In the genomic region with DNA sequence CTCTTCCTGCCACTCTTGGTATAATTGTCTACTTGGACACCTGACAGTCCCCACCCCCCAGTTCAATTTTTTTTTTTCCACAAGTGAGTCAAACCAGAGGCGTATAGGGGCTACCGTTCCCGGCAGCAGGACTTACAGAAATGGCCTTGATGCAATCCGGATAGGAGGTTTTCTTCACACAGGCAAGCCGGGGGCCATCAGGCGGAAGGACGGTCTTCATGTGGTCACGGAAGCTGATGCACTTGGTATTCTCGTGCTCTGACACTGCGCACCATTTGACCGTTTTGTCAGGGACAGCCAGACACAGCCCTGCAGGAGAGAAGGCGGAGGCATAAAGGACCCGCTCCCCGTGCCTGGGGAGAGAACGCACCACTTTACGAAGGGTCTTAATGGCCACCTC, we compare ENCODE assay signal across 16 mouse cellular contexts. TPM values are rescaled to one million over a fixed set of nuclear protein-coding genes. Genes with fewer than 3 reads are reported as not detected.
"Had no signal": no experiment of that assay in that cellular context is flagged by ENCODE, and none has a peak within 500 bp of the region (broad histone marks: within the 10 kb centered on the region; RNA-seq: fewer than 3 reads in every experiment).

No protein-coding gene starts in this region.

- H3K27me3 ChIP-seq: limb, embryonic 13.5 days; midbrain, embryonic 15.5 days; neural tube, embryonic 13.5 days; stomach, embryonic 15.5 days had no signal

- H3K4me2 ChIP-seq: limb, embryonic 13.5 days; midbrain, embryonic 11.5 days; midbrain, embryonic 15.5 days; neural tube, embryonic 13.5 days; stomach, embryonic 15.5 days had no signal

- H3K4me3 ChIP-seq: limb, embryonic 13.5 days; midbrain, embryonic 15.5 days; neural tube, embryonic 13.5 days; stomach, embryonic 15.5 days had no signal

- H3K9me3 ChIP-seq: limb, embryonic 13.5 days; midbrain, embryonic 15.5 days; neural tube, embryonic 13.5 days; stomach, embryonic 15.5 days had no signal

- H3K27ac ChIP-seq: limb, embryonic 13.5 days; midbrain, embryonic 15.5 days; neural tube, embryonic 13.5 days; stomach, embryonic 15.5 days had no signal

- ATAC-seq: intestine, embryonic 16.5 days; lung, postnatal 0 days; midbrain, embryonic 15.5 days had no signal

- H3K9ac ChIP-seq: limb, embryonic 13.5 days; midbrain, embryonic 15.5 days; neural tube, embryonic 13.5 days; stomach, embryonic 15.5 days had no signal

- DNase-seq: kidney, adult 2 months; kidney, postnatal 25 days; left cerebral cortex, postnatal 4 days; lung, adult 2 months; lung, postnatal 36 days; thymus, postnatal 36 days had no signal

- H3K36me3 ChIP-seq: limb, embryonic 13.5 days; midbrain, embryonic 15.5 days; neural tube, embryonic 13.5 days; stomach, embryonic 15.5 days had no signal

- H3K4me1 ChIP-seq: limb, embryonic 13.5 days; stomach, embryonic 15.5 days had no signal

RNA-seq across cellular contexts. Expression of gene Gm20425, which starts 2.3 kb away (rescaled TPM):
- total RNA-seq: megakaryocyte progenitor cell, adult 5-6 weeks; monocyte, adult 5-6 weeks had no signal
- polyA plus RNA-seq: intestine, embryonic 16.5 days; kidney, adult 2 months; midbrain, embryonic 15.5 days; spleen, adult 2 months had no signal
